Mouse (Mus musculus) liver, embryonic 14.5 days (tissue): ENCODE results near the gene Bbs12.

Source experiments
- CTCF ChIP-seq: IDR thresholded peaks from 2 replicates; pipeline ENCODE4 v1.5.1; 2016; ENCODE audit warnings: antibody characterized with exemption, low read depth, control low read depth
- EP300 ChIP-seq: IDR thresholded peaks from 2 replicates; pipeline ENCODE4 v1.6.1; 2016; ENCODE audit warnings: antibody characterized with exemption, low read depth

DNA sequence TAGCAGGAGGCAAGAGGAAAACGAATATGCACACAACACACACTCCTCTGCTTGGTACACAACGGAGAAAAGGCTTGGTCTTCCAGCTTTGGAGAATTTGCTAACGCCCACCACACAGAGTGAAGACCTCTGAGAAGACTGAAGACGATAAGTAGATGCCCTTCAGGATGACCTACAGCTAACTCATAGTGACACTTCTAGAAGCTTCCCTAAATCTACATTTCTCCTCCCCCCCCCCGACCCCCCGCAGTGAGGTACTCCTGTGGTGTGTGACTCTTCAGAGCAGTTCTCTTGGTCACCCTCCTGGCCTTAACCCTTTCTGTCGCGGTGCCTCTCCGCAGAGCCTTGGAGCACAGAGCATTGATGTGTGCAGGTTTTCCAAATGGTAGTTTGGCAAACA lies 35.3 kb downstream of the Bbs12 start:
- TF ChIP-seq CTCF, result no peak
- no peak for TF ChIP-seq EP300
